Mouse (Mus musculus) left cerebral cortex, postnatal 14 days (tissue): ENCODE measurements around the gene Wfdc2. TPM values are rescaled to one million over a fixed set of nuclear protein-coding genes. Genes with fewer than 3 reads are reported as not detected.

Experiments used
- DNase-seq, 2 experiments: peaks; one replicate each; pipeline ENCODE4 v3.0.0; 2021 to 2022; ENCODE audit warnings: low spot score in 2 of 2, mixed read lengths in 1 of 2
- intact Hi-C: fragments of 180-260 bp; cut with DNase I; formaldehyde crosslinking; loops from one replicate; pipeline ENCODE4 v1.15.1; 2025
- long read RNA-seq, 2 experiments: library from polyadenylated mRNA; stranded (forward); transcript quantifications; one replicate each; pipeline ENCODE4 v2.0.0; 2021
- total RNA-seq, 2 experiments: library from RNA; stranded (reverse); gene quantifications; 2 replicates each; pipeline ENCODE4 v1.2.3; 2021

Gene Wfdc2
- 1 to 10 TPM; 1.0 to 1.6 TPM for total RNA-seq
- long read RNA-seq, experiment 1: 0 reads
- long read RNA-seq, experiment 2: 0 reads

DNA sequence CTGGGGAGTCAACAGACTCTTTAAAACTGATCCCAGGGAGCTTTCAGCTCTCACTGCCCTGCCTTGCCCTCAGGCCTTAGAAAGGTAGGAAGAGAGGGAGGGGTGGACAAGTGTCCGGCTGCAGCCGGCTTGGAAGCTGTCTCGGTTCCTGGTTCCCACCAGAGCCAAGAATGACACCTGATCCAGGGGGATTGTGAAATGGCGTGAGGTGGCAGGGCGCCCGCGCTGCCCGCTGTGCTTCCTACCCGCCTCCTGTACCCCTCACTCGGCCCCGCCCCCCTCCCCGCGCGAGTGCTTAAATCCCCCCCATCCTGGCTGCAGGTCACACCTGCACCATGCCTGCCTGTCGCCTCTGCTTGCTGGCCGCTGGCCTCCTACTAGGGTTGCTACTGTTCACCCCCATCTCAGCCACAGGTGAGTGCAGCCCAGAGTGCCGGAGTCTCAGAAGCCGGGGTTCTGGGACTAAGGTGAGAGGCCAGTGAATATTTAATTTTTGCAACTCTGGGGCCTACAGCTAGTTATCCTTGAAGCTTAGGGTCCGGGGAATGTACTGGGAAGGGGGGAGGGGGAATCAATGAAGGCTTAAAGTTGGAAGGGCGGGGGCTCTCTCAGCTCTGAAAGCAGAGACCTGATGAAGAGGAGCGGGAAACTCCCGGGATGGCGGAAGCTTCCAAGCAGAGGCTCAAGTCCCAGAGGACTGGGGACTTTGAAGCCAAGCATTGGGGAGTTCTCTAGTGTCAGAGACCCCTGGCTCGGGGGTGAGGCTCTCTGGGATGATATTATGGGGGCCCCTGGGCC is at the start of gene Wfdc2:
Wfdc2 (plus strand) TSS at position 23 of the 798 bp plus-strand sequence.
- intact Hi-C loops: loop anchor here (5.0 to 10.0 kb wide), 3 partner anchors 45 to 145 kb away; partner anchors contain the start of gene Sys1
- no peak for DNase-seq

DNA sequence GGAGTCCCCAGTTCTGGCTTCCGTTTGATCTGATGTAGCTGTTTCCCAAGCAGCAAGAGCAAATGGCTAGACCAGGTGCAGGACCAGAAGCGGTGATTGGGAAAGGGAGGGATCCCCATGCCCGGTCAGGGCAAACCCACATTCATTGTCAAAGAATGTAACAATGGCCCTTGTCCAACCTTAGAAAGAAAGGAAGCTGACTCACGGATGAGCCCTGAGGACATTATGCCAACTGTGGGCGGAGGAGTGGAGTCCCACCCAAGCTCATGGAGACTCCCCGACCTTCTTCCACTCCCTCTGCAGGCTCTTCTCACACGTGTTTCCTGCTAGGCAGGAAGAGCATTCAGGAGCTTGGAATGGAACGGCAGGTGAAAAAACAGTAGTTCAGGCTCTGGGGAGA is 48.8 kb upstream of the Wfdc2 start:
- DNase-seq: no peak
- intact Hi-C loops: no loop called here

DNA sequence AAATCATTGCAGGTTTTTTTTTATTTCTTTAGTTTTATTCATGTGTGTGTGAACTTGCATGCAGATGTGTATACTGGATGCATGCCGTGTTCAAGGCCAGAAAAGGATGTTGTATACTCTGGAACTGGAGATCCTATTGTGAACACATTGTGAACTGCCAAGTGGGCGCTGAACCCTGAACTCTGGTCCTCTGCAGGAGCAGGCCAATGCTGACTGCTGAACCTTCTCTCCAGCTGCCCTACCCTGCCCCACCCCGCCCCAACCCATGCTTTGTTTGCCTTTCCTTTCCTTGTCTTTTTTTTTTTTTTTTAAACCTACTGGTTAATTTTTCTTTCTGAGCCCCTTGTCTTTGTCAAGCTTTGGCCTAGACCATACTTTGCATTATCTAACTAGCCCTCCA is 47.3 kb upstream of the Wfdc2 start:
- DNase-seq: no peak
- intact Hi-C loops: loop anchor here (5.0 kb wide), 3 partner anchors 43 to 98 kb away; partner anchors contain the start of genes Trp53tg5 and Wfdc2

DNA sequence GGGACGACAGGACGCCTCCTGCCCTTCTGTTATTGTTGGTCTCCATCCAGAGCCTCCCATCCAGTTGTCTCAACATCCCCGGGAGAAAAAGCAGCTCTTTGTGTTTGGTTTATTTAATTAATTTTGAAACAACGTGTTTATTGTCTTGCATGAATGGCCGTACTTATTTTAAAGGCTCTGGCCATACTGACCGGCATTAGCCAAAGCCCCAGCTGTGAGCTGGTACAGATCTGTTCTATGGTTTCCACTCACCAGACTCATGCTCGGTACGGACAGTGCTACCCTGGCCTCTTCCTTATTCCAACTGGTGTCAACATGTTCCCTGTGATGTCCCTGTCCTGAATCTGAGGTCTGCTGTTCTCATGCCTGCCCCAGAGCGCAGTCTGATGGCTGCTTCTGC is 46.3 kb upstream of the Wfdc2 start:
- DNase-seq: no peak
- intact Hi-C loops: loop anchor here (5.0 kb wide), 3 partner anchors 44 to 99 kb away; partner anchors contain the start of genes Trp53tg5 and Wfdc2

DNA sequence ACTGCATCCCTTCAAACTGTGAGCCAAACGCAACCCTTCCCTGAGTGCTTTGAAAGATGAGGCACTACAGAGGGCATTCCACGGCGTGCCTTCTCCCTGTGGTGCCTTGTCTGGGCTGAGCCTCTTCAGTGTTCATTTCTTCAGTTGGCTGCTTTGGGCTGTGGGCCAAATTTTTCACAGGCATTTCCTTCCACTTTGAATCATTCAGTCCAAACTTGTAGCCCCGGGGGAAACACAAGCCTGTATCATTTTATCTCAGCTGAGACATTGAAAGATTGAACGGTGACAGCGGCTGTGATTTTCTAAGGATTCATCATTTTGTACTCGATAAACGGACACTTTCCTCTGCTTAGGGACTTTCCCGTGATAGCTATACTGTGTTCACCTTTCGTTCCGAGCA is 45.6 kb upstream of the Wfdc2 start:
- intact Hi-C loops: loop anchor here (5.0 kb wide), 3 partner anchors 44 to 99 kb away; partner anchors contain the start of genes Trp53tg5 and Wfdc2
- no peak for DNase-seq

DNA sequence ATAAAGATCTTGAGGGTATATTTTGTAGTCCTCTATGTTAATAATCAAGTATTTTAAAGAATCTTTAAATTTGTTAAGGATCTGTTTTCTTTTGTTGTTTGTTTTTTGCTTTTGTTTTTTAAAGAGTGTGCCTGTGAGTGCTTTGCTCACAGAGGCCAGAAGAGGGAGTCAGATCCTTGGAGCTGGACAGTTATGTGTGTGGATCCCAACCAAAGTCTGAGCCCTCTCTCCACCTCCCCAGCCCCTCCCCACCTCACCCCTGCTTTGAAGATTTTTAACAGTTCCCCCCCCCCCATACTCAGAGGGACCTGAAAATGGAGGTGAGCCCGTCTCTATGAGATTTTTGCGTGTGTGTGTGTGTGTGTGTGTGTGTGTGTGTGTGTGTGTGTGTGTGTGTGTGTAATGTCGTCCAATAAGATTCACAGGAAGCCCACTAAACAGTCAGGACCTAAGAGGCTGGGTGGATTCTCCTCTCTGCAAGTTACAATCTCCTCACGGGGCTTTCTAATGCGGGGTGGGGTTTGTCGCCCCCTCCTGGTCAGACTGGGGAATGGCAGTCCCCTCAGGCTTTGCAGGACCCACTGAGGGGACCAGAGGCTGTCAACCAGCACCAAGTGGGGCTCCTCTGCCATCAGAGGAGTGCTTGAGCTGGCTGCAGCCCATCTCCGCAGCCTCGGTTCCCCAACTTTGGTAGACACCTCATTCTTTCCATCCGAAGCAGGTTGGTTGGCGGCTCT is 44.6 kb upstream of the Wfdc2 start:
- intact Hi-C loops: loop anchor here (5.0 kb wide), 3 partner anchors 45 to 100 kb away; partner anchors contain the start of genes Trp53tg5 and Wfdc2
- peak; percentile 53 to 54 for DNase-seq

DNA sequence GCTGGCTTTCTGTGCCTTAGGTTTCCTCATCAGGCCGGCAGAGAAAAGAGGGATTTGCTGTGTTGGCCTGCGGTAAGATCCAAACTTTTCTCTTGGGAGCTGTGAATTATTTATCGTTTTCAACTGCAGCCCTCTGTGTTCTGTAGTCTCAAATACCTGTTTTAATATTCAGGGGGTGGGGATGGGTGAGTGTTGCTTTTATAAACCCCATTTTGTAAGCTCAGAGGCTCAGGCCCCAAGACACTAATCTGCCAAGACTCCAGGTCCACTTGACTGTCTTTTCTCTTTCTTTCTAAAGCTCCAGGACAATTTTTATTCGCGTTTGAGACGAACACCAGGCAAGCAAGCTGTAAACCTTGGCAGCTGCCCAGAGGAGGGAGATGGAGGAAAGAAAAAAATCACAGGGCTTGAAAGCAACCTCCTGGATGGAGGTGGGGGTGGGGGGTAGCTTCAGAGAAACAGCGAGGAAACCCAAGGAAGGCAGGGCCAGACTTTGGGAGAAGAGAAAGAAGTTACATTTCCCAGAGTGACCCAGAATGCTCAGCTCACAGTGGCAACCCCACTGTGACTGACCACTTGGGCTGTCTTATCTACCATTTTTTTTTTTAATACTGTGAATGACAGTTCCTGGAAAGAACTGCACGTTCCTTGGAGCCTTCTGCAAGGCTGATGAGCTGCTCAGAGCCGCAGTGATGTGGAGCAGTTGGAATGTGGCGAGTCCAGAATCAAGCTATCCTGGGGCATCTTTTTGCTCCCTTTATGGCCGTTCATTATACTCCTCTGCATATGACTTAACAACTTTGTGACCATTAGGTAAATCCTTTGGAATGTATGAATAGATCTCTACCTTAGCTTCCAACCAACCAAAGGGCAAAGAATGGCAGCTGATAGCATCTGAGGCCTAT is 43.7 kb upstream of the Wfdc2 start:
- intact Hi-C loops: loop anchor here (5.0 kb wide), 3 partner anchors 44 to 101 kb away; partner anchors contain the start of genes Trp53tg5 and Wfdc2
- DNase-seq: peak in 1 of 2 experiments; percentile 39

DNA sequence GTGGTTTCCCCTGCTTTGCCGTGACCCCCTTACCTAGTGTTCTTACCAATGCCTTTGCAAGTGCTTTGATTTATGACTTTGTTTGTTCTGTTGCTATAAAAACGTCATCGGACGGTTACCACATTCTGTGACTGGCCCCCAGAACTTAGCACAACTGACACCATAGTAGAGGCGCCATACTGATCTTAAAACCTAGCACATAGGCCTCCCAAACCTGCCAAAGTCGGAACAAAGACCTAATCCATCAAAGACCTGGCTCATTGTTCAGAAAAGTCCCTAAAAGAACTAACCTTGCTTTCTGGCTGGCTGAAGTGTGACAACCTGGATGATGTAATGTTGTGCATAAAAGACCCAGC is 43.1 kb upstream of the Wfdc2 start:
- intact Hi-C loops: loop anchor here (5.0 kb wide), 3 partner anchors 43 to 102 kb away; partner anchors contain the start of genes Trp53tg5 and Wfdc2
- no peak for DNase-seq

DNA sequence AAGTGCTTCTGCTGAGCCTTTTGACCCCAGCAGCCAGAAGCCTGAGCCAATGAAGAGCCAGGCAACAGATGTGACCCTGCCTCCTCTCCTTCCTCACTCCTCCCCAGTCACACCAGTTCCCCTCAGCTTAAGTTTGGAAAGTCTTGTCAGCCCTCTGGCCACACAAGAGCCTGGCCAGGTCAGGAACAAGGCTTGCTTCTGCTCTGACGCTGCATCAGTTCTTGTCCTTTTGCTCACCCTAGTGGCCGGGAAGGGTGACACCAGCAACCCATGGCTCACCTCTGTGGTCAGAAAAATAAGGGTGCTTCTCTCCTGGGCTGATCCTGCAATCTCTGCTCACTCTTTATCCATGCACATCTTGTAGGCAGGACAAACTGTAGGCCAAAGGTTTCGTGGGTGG is 41.4 kb upstream of the Wfdc2 start:
- intact Hi-C loops: no loop called here
- no peak for DNase-seq

DNA sequence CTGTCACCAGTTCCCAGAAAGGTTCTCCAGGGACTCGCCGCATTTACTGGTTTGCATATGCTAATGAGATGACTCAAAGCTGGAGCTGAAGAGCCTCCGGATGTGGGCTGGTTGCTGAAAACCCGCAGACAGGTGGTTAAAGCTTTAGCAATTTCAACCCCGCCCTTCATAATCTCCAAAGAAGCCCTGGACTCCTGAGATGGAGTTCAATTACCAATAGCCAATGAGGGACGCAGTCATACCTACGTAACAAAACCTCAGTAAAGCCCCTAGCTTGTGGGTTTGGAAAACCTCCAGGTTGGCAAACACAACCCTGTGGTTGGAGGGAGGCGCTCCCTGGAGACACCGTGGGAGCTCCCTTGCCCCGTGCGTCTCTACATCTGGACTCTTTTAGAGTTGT is 40.4 kb upstream of the Wfdc2 start:
- DNase-seq: no peak
- intact Hi-C loops: no loop called here

DNA sequence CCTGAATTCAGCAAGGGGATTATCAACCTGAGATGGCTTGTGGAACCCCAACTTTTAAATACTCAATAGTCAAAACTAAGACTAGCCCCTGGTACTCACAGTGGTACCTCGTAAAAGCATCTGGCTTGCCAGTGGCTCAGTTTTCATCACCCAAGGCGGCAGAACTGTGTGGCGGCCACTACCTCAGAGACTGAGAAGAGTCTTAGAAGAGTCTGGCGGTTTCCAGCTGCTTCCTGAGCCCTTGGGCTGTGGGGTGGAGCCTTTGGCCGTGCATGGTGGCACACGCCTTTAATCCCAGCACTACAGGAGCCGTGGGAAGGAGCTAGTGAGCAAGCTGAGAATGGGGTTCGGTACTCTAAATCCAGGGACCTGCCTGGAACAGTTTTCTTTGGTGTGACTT is 39.9 kb upstream of the Wfdc2 start:
- intact Hi-C loops: no loop called here
- DNase-seq: no peak

DNA sequence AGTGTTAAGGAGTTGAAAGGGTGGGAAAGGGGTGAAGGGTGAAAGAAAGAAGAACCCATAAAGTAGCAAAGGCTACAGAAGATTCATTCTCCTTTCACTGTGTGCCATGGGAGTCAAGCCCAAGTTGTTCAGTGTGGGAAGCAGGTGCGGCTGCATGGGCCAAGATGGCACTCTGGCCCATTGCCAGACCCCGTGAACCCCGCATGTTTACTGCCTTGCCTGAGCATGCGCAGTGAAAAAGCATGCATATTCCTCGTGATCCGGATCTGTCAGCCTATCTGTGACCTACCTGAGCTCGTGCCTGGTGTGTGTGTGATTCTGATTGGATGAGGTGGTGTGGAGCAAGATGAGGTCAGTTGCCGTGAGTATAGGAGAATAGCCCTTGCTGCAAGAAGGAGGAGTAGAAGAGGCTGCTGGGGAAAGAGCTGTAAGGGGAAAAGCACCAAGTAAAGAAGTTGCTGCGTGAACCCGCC is 38.9 kb upstream of the Wfdc2 start:
- no peak for DNase-seq
- intact Hi-C loops: no loop called here

DNA sequence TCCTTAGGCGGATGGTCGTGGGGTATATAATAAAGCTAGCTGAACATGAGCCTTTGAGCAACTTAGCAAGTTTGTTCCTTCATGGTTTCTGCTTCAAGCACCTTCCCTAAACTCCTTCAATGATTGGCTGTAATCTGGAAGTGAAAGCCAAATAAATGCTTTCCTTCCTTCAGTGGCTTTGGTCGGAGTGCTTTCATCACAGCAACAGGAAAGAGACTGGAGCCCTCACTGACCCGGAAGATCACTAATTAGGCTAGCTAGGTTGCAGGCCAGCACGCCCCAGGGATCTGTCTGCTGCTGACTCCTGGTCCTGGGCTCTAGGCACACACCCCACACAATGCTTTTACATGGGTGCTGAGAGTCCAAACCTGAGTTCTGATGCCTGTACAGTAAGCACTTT is 33.7 kb upstream of the Wfdc2 start:
- DNase-seq: no peak
- intact Hi-C loops: no loop called here

DNA sequence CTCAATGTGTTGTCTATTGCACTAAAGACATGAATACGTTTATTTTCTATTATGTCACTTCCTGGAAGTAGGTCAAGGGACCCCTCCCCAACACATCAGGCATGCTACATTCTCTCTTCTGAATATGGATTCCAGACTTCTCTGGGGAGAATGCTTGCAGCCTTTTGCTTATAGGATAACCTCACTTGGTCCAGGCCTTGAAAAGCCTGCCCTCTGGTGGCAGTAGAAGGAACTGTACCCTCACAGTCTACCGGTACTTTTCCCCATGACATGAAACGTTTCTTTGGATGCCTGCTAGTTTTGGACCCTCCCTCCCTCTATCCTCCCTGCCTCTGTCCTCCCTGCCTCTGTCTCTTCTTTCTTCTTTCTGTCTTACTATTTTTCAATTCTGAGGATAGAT is 31.0 kb upstream of the Wfdc2 start:
- intact Hi-C loops: no loop called here
- peak; percentile 85 to 87 for DNase-seq

DNA sequence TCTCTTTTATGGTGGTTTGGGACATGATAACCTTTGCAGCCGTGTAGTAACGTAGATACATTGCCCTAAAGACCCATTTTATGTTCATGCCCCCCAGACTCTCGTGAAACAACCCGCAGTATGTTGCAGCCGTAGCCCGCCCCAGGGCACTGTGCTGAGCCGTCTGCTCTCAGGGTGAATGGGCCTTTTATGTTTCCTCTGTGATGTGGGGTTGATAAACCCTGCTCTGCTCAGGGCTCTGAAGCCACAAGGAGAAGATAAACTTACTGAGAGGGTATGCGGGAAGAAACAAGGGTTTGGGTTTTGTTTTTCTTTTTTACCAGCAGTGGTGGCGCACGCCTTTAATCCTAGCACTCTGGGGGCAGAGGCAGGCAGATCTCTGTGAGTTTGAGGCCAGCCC is 27.9 kb upstream of the Wfdc2 start:
- intact Hi-C loops: no loop called here
- no peak for DNase-seq

DNA sequence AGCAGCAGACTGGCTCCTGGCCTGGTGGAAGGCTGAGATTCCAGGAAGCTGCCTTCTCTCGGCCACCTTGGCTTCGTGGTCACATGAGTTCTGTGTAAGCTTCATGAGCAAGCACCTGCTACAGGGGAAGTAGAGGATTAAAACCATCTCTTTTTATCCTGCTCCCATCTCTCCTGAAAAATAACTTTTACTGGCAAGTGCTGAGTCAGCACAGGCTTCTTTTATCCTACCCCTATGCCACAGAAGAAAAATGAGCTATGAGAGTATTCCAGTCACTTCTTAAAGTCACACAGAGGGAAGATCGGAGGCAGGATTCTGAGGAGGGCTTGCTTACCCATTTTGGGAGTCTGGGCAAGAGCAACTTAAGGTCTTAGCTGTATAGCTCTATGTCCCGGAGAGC is 25.2 kb upstream of the Wfdc2 start:
- intact Hi-C loops: no loop called here
- DNase-seq: no peak

DNA sequence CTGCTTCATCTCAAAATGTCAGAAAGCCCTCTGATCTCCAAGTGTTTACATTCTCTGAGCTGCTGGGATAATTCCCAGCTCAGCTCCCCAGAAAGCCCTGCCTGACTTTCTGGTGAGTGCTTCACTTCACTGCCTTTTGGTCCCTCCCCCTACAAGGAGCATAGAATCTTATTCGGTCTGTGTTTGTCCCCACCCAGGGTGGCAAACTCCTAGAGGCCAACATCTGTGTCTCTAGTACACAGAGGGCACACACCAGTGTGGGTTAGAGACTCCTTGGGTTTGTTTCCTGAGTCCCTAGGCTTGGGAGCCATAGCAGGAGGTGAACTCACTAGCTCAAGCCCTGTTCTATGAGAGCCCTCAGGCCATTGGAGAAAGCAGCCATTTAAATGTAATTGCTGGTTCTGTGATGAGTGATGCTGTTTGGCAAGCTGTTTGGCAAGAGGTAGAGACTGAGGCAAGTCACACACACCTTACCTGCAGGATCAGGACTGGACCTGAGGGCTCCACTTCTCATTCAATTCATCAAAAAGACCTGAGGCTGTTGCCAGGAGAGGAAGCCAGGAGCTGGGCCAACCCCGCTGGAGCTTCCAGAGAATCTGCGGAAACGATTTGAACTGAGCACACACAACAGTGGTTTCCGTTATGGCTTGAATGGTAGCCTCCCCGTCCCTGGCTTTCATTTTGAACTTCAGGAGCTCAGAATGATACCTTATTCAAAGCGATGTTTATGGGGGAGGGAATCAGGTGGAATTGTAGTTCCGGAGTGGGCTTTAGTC is 21.4 kb upstream of the Wfdc2 start:
- no peak for DNase-seq
- intact Hi-C loops: no loop called here

DNA sequence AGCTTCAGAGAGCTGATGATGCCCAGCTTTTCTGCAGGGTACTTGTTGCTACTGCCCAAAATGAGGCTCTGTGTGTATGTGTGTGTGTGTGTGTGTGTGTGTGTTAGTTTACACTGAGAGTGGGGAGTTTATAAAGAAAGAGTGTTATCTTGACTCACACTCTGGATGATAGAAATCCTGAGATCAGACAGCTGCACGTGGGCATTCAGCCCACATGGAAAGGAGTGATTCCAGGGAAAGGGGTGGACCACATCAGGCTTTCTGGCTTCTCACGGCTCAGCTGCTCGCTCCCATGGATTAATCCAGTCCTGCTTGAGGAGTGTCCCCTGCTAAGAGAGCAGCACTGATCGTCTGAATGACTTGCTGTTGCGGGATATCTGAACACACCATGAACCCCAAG is 20.1 kb upstream of the Wfdc2 start:
- DNase-seq: peak; percentile 71 to 80
- intact Hi-C loops: no loop called here

DNA sequence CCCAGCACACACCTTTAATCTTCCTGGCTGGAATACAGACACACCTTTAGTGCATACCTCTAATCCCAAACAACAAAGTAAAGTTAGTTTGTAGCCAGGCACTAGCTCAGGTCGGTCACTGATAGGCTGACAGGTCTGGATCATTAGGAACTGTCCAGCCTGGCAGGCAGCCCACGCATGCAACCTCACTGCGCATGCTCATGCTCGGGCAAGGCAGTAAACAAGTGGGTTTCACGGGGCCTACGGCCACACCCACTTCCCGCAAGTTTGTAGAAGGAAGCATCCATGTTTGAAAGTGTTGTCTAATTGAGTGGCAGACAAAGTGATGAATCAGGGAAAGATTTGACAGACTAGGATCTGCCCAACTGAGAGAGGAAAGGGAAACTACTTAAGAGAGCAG is 19.6 kb upstream of the Wfdc2 start:
- no peak for DNase-seq

More for the DNA sequence above, 19.6 kb upstream of the Wfdc2 start:
- intact Hi-C loops: no loop called here
